Mouse (Mus musculus) limb, embryonic 13.5 days (tissue): ENCODE results near the gene Ltbp1. TPM values are rescaled to one million over a fixed set of nuclear protein-coding genes. Genes with fewer than 3 reads are reported as not detected.
A peak's percentile ranks its signal among the peaks of the same experiment; 100 is the strongest.

ENCODE experiments used
- ATAC-seq: fragments of 200-750 bp; cut with Nextera tagmentation; 2 replicates; pipeline ENCODE4 v1.8.0; 2017; ENCODE audit warnings: low read depth, moderate number of reproducible peaks, moderate TSS enrichment; ENCODE audit not compliant: low FRiP score
- H3K27ac ChIP-seq: fragments of 300-500 bp; sonication (generic); 2 replicates; pipeline ENCODE4 v1.5.1; 2015; ENCODE audit warnings: inconsistent platforms, mild to moderate bottlenecking, moderate library complexity
- H3K27me3 ChIP-seq: fragments of 300-500 bp; sonication (generic); 2 replicates; pipeline ENCODE4 v1.6.1; 2015; ENCODE audit warnings: mild to moderate bottlenecking, inconsistent platforms
- H3K36me3 ChIP-seq: fragments of 300-500 bp; sonication (generic); 2 replicates; pipeline ENCODE4 v1.6.1; 2015; ENCODE audit warnings: inconsistent platforms, mild to moderate bottlenecking, moderate library complexity
- H3K4me1 ChIP-seq: fragments of 300-500 bp; sonication (generic); 2 replicates; pipeline ENCODE4 v1.6.1; 2015; ENCODE audit warnings: inconsistent platforms
- H3K4me2 ChIP-seq: fragments of 300-500 bp; sonication (generic); replicated peaks from 2 replicates; pipeline ENCODE4 v1.6.1; 2015; ENCODE audit warnings: inconsistent platforms, mild to moderate bottlenecking, moderate library complexity
- H3K4me3 ChIP-seq: fragments of 300-500 bp; sonication (generic); 2 replicates; pipeline ENCODE4 v1.5.1; 2015; ENCODE audit warnings: moderate library complexity, mild to moderate bottlenecking, inconsistent platforms
- H3K9ac ChIP-seq: fragments of 300-500 bp; sonication (generic); 2 replicates; pipeline ENCODE4 v1.6.1; 2015; ENCODE audit warnings: mild to moderate bottlenecking, inconsistent platforms
- H3K9me3 ChIP-seq: fragments of 300-500 bp; sonication (generic); 2 replicates; pipeline ENCODE4 v1.6.1; 2016; ENCODE audit warnings: inconsistent platforms
- WGBS: fragments of 180-500 bp; shearing (Covaris S2); methylation state at CpG from one replicate; pipeline ENCODE4 v1.1.7; 2015; 5-methylcytosine and 5-hydroxymethylcytosine counted together
- polyA plus RNA-seq: library from polyadenylated mRNA; unstranded; fragments of >200 nt; fragmentation: Nextera tagmentation; extraction: Ambion mirVana; gene quantifications from 2 replicates; pipeline ENCODE4 v1.2.1, GENCODE M21; 2015

The Ltbp1 gene
- polyA plus RNA-seq, 1 experiment from 2014 or later, result 61.3 TPM

DNA sequence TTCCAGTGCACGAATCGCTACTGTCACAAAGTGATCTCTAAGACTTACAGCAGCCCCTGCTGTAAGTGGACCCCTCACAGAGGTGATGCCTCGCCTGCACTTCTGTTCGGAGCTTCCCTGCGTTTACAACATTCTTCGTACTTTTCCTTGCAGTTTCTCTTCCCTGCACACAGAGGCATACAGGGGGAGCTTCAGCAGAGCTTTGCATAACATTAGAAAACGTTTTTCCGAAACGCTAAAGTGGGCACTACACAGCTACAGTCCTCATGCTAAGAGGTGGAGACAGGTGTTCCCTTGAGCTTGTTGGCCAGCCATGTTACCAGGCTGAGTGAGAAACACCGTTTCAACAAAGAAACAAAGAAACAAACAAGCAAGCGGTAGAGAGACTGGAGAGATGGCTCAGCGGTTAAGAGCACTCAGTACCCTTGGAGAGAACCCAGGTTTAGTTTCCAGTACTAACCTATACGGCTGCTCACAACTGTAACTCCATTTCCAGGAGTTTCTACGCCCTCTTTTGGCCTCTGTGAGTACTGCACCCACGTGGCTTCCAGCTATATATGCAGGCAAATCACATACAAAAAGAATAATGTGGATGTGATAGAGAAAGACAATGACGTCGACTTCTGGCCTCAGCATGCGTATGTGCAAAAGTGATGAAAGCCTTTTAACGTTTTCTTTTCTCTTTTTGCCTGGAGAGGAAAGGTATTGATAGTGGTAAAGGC lies 69.8 kb downstream of the Ltbp1 start:
- Histone ChIP-seq H3K36me3 (peaks cover 15% of the 10 kb centered on the region), H3K4me2 (no peak overlapping the region), H3K9me3 (0 out of 2 replicates have a peak, but pooled peaks cover 7% of the 10 kb centered on the region), H3K4me1 (peaks cover 39% of the 10 kb centered on the region), H3K4me3 (no peak overlapping the region), H3K27me3 (no peaks in the 10 kb centered on the region), H3K27ac (no peak overlapping the region), H3K9ac (no peak overlapping the region)
- no peak for ATAC-seq
- WGBS, result 74% methylated on average over 19 of the region's 19 CpGs

DNA sequence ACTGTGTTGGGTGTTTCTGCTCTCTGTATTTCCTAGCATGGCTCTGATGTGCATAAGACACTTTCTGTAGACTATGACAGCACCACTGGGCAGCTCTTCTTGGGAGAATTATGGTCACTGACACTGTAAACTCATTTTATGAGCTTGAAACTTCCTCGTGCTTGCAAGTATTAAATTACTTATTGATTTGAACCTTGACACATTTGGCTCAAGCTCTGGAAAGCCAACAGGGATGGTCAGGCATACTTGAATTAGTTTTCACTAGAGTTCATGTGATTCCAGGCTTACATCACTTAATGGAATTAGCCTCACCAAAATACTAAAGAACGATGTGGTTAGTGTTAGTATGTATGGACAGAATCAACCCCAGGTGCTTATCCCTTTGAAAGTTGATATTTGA lies 76.0 kb downstream of the Ltbp1 start:
- H3K27ac ChIP-seq, result no peak overlapping the region
- 31% methylated on average over 2 of the region's 2 CpGs for WGBS

DNA sequence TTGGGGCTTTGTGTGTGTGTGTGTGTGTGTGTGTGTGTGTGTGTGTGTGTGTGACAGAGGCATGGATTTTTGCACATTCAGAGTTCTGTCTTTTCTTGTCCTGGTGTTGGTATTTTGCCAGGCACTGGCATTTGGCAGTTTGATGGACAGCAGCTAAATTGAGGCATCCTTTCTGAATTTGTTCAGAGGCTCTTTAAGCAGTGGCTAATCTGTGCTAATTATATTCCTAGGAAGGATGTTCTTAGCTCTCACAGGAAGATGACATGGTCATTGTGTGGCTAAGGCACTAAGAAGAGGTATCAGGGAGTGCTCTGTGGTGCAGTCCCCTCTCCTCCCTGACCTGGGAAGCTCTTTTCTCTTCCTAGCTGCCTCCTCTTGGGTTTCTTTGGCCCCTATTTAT lies 77.1 kb downstream of the Ltbp1 start:
- Histone ChIP-seq H3K27ac (no peak overlapping the region), H3K27me3 (no peaks in the 10 kb centered on the region), H3K4me3 (no peak overlapping the region), H3K36me3 (peaks cover 14% of the 10 kb centered on the region; the same call in 1 of the 2 replicates), H3K4me1 (peaks cover 12% of the 10 kb centered on the region), H3K9me3 (0 out of 2 replicates have a peak, but pooled peaks cover 10% of the 10 kb centered on the region), H3K9ac (no peak overlapping the region), H3K4me2 (no peak overlapping the region)
- no peak for ATAC-seq

More for the DNA sequence above, 76.0 kb downstream of the Ltbp1 start:
- Histone ChIP-seq H3K4me2 (no peak overlapping the region), H3K9ac (no peak overlapping the region), H3K4me3 (no peak overlapping the region), H3K4me1 (peaks cover 5% of the 10 kb centered on the region; the same call in 1 of the 2 replicates), H3K36me3 (peaks cover 14% of the 10 kb centered on the region; the same call in 1 of the 2 replicates), H3K27me3 (no peaks in the 10 kb centered on the region), H3K9me3 (0 out of 2 replicates have a peak, but pooled peaks cover 10% of the 10 kb centered on the region)
- ATAC-seq, result no peak

DNA sequence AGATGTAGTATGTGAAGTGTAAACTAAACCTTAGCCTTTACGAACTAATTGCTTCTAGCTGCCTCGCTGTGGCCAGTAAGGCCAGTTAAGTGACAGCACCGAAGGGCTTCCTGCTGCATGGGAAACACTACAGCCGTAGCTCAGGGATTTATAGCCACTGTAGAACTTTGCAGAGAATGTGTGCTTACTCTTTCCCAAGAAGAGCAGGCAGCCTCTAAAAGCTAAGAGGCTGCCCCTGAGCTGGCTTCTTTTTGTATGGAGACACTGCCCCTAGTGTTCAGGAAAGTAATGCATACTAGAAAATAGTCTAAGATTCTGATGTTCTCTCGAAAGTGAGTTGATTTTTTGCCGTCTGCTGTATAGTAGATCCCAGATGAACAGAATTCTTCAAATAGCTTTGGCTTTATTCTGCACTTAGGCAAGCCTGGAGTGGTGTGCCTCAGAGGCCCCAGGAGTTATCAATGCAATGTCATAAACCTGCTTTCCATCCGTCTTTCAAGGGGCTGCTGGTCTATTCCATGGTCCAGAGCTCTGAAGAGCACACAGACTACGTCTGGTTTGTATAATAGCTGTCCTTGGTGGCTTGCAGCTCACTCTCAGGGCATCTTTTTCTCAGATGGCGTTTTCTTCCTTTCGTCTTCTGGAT lies 82.1 kb downstream of the Ltbp1 start:
- no peaks in the 10 kb centered on the region for H3K9me3 ChIP-seq
- no peaks in the 10 kb centered on the region for H3K27me3 ChIP-seq
- H3K4me1 ChIP-seq, result peaks cover 24% of the 10 kb centered on the region
- H3K4me2 ChIP-seq, result peak overlapping the region; percentile 25
- 17% methylated on average over 10 of the region's 10 CpGs for WGBS
- 0 out of 2 replicates have a peak, but pooled peaks cover 6% of the 10 kb centered on the region for H3K36me3 ChIP-seq
- H3K4me3 ChIP-seq, result no peak overlapping the region
- peak; percentile 72 for ATAC-seq
- H3K9ac ChIP-seq, result no peak overlapping the region
- peak overlapping the region; percentile 72 for H3K27ac ChIP-seq

DNA sequence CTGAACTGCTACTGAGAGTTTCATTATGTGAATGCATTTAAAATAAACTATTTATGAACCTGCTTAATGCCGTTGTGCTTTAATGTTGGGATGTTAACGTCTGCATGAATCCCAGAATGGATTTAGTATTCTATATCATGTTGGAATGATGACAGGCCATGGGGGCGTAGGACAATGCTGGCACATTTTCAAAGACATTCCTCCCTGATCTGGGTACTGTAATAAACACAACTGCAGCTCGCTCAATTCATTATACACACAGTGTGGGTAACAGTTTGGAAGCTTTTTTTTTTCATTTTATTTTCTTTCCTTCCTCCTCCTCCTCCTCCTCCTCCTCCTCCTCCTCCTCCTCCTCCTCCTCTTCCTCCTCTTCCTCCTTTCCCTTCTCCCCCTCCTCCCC lies 82.9 kb downstream of the Ltbp1 start:
- no peak overlapping the region for H3K4me2 ChIP-seq
- no peak overlapping the region for H3K4me3 ChIP-seq
- H3K27me3 ChIP-seq, result no peaks in the 10 kb centered on the region
- H3K9me3 ChIP-seq, result no peaks in the 10 kb centered on the region
- no peak for ATAC-seq
- H3K4me1 ChIP-seq, result peaks cover 29% of the 10 kb centered on the region
- H3K27ac ChIP-seq, result no peak overlapping the region
- 50% methylated on average over 4 of the region's 4 CpGs for WGBS
- no peak overlapping the region for H3K9ac ChIP-seq
- H3K36me3 ChIP-seq, result 0 out of 2 replicates have a peak, but pooled peaks cover 6% of the 10 kb centered on the region

DNA sequence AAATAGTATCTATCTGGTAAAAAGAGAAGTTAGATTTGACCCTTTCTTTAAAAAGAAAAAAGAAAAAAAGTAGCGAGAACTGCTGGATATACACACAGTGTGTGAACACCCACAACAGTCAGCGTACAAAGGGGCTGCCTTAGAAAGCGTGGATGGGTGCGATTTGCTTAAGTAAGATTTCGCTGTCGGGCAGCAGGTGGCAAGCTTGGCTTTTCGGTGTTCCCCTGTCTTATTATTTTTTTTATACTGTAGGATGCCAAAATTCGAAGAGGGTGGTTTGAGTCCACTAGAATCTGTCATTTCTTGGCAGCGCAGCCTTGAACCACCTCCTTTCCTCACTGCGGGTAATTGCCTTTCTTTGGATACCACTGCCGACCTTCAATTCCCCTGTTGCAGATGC lies 83.4 kb downstream of the Ltbp1 start:
- Histone ChIP-seq H3K4me1 (peaks cover 29% of the 10 kb centered on the region), H3K4me2 (no peak overlapping the region), H3K27ac (no peak overlapping the region), H3K4me3 (no peak overlapping the region), H3K36me3 (0 out of 2 replicates have a peak, but pooled peaks cover 6% of the 10 kb centered on the region), H3K9me3 (no peaks in the 10 kb centered on the region), H3K9ac (no peak overlapping the region), H3K27me3 (no peaks in the 10 kb centered on the region)
- WGBS, result 81% methylated on average over 11 of the region's 11 CpGs
- no peak for ATAC-seq

- H3K36me3 ChIP-seq, result 0 out of 2 replicates have a peak, but pooled peaks cover 3% of the 10 kb centered on the region
- WGBS, result 79% methylated on average over 6 of the region's 6 CpGs
- H3K4me3 ChIP-seq, result no peak overlapping the region
- no peak overlapping the region for H3K27ac ChIP-seq
- no peaks in the 10 kb centered on the region for H3K27me3 ChIP-seq
- H3K9ac ChIP-seq, result no peak overlapping the region
- ATAC-seq, result no peak
- no peak overlapping the region for H3K4me2 ChIP-seq
- peaks cover 33% of the 10 kb centered on the region for H3K4me1 ChIP-seq
- no peaks in the 10 kb centered on the region for H3K9me3 ChIP-seq
Measured at GRCm38 (mm10) chr17:75090556-75090955, 85.2 kb downstream of the Ltbp1 start.

DNA sequence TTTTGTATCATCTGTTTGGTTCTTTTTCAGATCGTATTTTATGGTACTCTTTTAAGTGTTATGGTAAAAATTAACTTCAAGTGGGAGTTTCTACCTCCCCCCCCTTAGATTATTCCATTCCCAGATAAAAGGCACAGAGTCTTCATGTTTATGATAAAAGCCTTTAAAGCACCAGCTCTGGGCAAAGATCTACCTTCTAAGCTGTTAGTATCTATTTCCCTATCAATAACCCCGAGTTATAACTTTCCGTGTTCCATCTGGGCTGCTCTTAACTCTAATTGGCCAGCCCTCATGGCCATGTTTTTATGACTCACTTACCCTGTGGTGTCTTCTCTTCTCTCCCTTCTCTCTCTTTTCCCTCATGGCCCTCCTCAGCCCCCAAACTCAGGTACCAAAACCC lies 88.2 kb downstream of the Ltbp1 start:
- H3K4me1 ChIP-seq, result peaks cover 24% of the 10 kb centered on the region
- H3K9ac ChIP-seq, result no peak overlapping the region
- 80% methylated on average over 3 of the region's 3 CpGs for WGBS
- H3K36me3 ChIP-seq, result no peaks in the 10 kb centered on the region
- H3K27ac ChIP-seq, result no peak overlapping the region
- no peak overlapping the region for H3K4me2 ChIP-seq
- H3K4me3 ChIP-seq, result no peak overlapping the region
- H3K9me3 ChIP-seq, result no peaks in the 10 kb centered on the region
- ATAC-seq, result no peak
- H3K27me3 ChIP-seq, result no peaks in the 10 kb centered on the region

DNA sequence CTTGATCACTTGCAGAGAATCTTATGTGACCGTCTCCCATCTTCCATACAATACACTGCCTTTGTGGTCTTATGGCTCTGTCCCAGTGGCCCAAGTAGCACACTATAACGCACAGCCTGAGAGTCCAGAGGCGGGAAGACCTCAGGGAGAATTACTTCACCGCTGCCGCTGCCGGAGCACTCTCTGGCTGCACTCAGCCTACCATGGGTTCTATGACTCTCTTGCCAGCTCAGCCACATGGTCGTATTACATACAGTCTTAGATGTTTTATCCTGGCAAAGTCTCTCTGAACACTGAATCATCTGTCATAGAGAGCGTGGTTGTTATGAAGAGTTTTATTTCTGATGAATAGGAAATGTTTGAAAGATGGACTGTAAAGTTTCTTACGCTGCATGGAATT lies 89.2 kb downstream of the Ltbp1 start:
- no peaks in the 10 kb centered on the region for H3K36me3 ChIP-seq
- H3K4me2 ChIP-seq, result no peak overlapping the region
- no peak overlapping the region for H3K27ac ChIP-seq
- H3K4me1 ChIP-seq, result peaks cover 21% of the 10 kb centered on the region
- 83% methylated on average over 9 of the region's 9 CpGs for WGBS
- no peak overlapping the region for H3K9ac ChIP-seq
- H3K9me3 ChIP-seq, result no peaks in the 10 kb centered on the region
- H3K4me3 ChIP-seq, result no peak overlapping the region
- ATAC-seq, result no peak
- no peaks in the 10 kb centered on the region for H3K27me3 ChIP-seq

- H3K36me3 ChIP-seq, result no peaks in the 10 kb centered on the region
- H3K27me3 ChIP-seq, result no peaks in the 10 kb centered on the region
- no peak overlapping the region for H3K4me3 ChIP-seq
- H3K4me2 ChIP-seq, result no peak overlapping the region
- no peak overlapping the region for H3K27ac ChIP-seq
- ATAC-seq, result no peak
- peaks cover 34% of the 10 kb centered on the region for H3K4me1 ChIP-seq
- 76% methylated on average over 7 of the region's 7 CpGs for WGBS
- no peaks in the 10 kb centered on the region for H3K9me3 ChIP-seq
- H3K9ac ChIP-seq, result no peak overlapping the region
Measured at GRCm38 (mm10) chr17:75096727-75097126, 91.4 kb downstream of the Ltbp1 start.

- Histone ChIP-seq H3K27ac (no peak overlapping the region), H3K4me1 (peaks cover 41% of the 10 kb centered on the region), H3K27me3 (no peaks in the 10 kb centered on the region), H3K36me3 (no peaks in the 10 kb centered on the region), H3K9ac (no peak overlapping the region), H3K4me2 (no peak overlapping the region), H3K4me3 (no peak overlapping the region), H3K9me3 (no peaks in the 10 kb centered on the region)
- 77% methylated on average over 3 of the region's 3 CpGs for WGBS
- no peak for ATAC-seq
Measured at GRCm38 (mm10) chr17:75097367-75097766, 92.0 kb downstream of the Ltbp1 start.

DNA sequence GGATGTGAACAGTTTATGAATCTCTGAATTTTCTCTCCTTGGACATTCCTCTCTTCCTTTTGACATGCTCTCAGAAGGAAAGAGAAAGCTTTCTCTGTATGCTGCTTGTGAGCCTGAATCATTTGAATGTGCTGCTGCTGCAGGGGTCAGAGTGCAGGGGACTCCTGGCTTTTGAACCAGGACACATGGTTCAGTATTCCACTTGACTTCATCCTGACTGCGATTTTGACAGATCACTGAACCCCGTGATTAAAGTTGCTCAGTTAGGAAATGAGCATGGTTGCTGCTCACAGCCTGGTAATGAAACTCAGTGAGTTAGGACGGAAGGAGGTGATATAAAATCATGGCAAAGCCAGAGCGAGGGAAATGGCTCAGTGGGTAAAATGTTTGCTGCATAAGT lies 95.8 kb downstream of the Ltbp1 start:
- no peaks in the 10 kb centered on the region for H3K36me3 ChIP-seq
- 0 out of 2 replicates have a peak overlapping the region, but pooled peaks have one; percentile 10 for H3K27ac ChIP-seq
- no peak for ATAC-seq
- 41% methylated on average over 4 of the region's 4 CpGs for WGBS
- no peaks in the 10 kb centered on the region for H3K9me3 ChIP-seq
- 0 out of 2 replicates have a peak overlapping the region, but pooled peaks have one; percentile 23 for H3K4me2 ChIP-seq
- no peak overlapping the region for H3K4me3 ChIP-seq
- no peak overlapping the region for H3K9ac ChIP-seq
- H3K27me3 ChIP-seq, result no peaks in the 10 kb centered on the region
- peaks cover 51% of the 10 kb centered on the region for H3K4me1 ChIP-seq
